Mouse (Mus musculus): ENCODE data around the gene Rcor3. TPM values are rescaled to one million over a fixed set of nuclear protein-coding genes. Genes with fewer than 3 reads are reported as not detected.

Rcor3 gene
- total RNA-seq (2022) = 10 to 100 TPM; 22.5 to 35.7 (median 28.8) TPM

- peak; percentile 72 for DNase-seq
Measured at GRCm38 (mm10) chr1:192137926-192138910, at the start of gene Rcor3. Rcor3 (minus strand) TSS chr1:192138062.

GRCm38 (mm10) chr1:192181696-192182257, 43.9 kb upstream of the Rcor3 start:
- DNase-seq = no peak

- DNase-seq = no peak
Measured at GRCm38 (mm10) chr1:192179877-192180276, 42.0 kb upstream of the Rcor3 start.

- DNase-seq = no peak
Measured at GRCm38 (mm10) chr1:192171477-192171876, 33.6 kb upstream of the Rcor3 start.

- DNase-seq = no peak
Measured at GRCm38 (mm10) chr1:192151179-192151578, 13.3 kb upstream of the Rcor3 start.

GRCm38 (mm10) chr1:192140313-192140712, 2.5 kb upstream of the Rcor3 start:
- DNase-seq = no peak

GRCm38 (mm10) chr1:192137291-192137925, 454 bp downstream of the Rcor3 start:
- DNase-seq = peak; percentile 12

- DNase-seq = peak; percentile 79
Measured at GRCm38 (mm10) chr1:192136561-192137290, 1.1 kb downstream of the Rcor3 start.

- no peak for DNase-seq
Measured at GRCm38 (mm10) chr1:192130202-192130601, 7.7 kb downstream of the Rcor3 start.

GRCm38 (mm10) chr1:192128343-192128742, 9.5 kb downstream of the Rcor3 start:
- no peak for DNase-seq

- DNase-seq = no peak
Measured at GRCm38 (mm10) chr1:192125761-192126160, 12.1 kb downstream of the Rcor3 start.

GRCm38 (mm10) chr1:192116262-192116661, 21.6 kb downstream of the Rcor3 start:
- DNase-seq = no peak

- DNase-seq = no peak
Measured at GRCm38 (mm10) chr1:192115378-192115777, 22.5 kb downstream of the Rcor3 start.

- no peak for DNase-seq
Measured at GRCm38 (mm10) chr1:192109169-192109568, 28.7 kb downstream of the Rcor3 start.

- DNase-seq = no peak
Measured at GRCm38 (mm10) chr1:192107352-192107751, 30.5 kb downstream of the Rcor3 start.

GRCm38 (mm10) chr1:192105902-192106389, 31.9 kb downstream of the Rcor3 start:
- no peak for DNase-seq

- no peak for DNase-seq
Measured at GRCm38 (mm10) chr1:192104021-192104420, 33.8 kb downstream of the Rcor3 start.

GRCm38 (mm10) chr1:192103176-192103575, 34.7 kb downstream of the Rcor3 start:
- no peak for DNase-seq

GRCm38 (mm10) chr1:192101359-192101758, 36.5 kb downstream of the Rcor3 start:
- DNase-seq = no peak

GRCm38 (mm10) chr1:192100742-192101141, 37.1 kb downstream of the Rcor3 start:
- no peak for DNase-seq

GRCm38 (mm10) chr1:192095626-192096025, 42.2 kb downstream of the Rcor3 start:
- DNase-seq = no peak

GRCm38 (mm10) chr1:192094451-192095170, 43.3 kb downstream of the Rcor3 start:
- no peak for DNase-seq

All from adrenal gland, adult 8-10 months (tissue).